Mouse (Mus musculus) hindbrain, embryonic 11.5 days (tissue): ENCODE data around the gene Cdc42ep1. TPM values are rescaled to one million over a fixed set of nuclear protein-coding genes. Genes with fewer than 3 reads are reported as not detected.
A peak's percentile ranks its signal among the peaks of the same experiment; 100 is the strongest.
"Not testable (repeated sequence)": the region's sequence is repeated elsewhere in the genome, so short reads cannot be mapped to it uniquely, and the experiment has no call there.

Source experiments
- ATAC-seq: fragments of 200-750 bp; cut with Nextera tagmentation; 2 replicates; pipeline ENCODE4 v1.8.0; 2017; ENCODE audit warnings: mild to moderate bottlenecking, moderate TSS enrichment, moderate library complexity; ENCODE audit not compliant: low FRiP score
- DNase-seq: peaks from one replicate; pipeline ENCODE4 v3.0.0-alpha.2; 2015; ENCODE audit warnings: low spot score
- H3K27ac ChIP-seq: fragments of 300-500 bp; sonication (generic); 2 replicates; pipeline ENCODE4 v1.5.1; 2014; ENCODE audit warnings: mild to moderate bottlenecking, low read depth, low read length
- H3K27me3 ChIP-seq: fragments of 300-500 bp; sonication (generic); 2 replicates; pipeline ENCODE4 v1.6.1; 2014; ENCODE audit warnings: mild to moderate bottlenecking, low read length, moderate library complexity, mixed read lengths; ENCODE audit not compliant: control insufficient read depth, insufficient read depth
- H3K36me3 ChIP-seq: fragments of 300-500 bp; sonication (generic); 2 replicates; pipeline ENCODE4 v1.6.1; 2014; ENCODE audit warnings: mild to moderate bottlenecking, low read length, moderate library complexity, mixed read lengths; ENCODE audit not compliant: control insufficient read depth, insufficient read depth
- H3K4me1 ChIP-seq: fragments of 300-500 bp; sonication (generic); replicated peaks from 2 replicates; pipeline ENCODE4 v1.6.1; 2014; ENCODE audit warnings: low read length, mixed read lengths; ENCODE audit not compliant: control insufficient read depth, insufficient read depth
- H3K4me2 ChIP-seq: fragments of 300-500 bp; sonication (generic); replicated peaks from 2 replicates; pipeline ENCODE4 v1.6.1; 2014; ENCODE audit warnings: mild to moderate bottlenecking, low read depth, low read length
- H3K4me3 ChIP-seq: fragments of 300-500 bp; sonication (generic); 2 replicates; pipeline ENCODE4 v1.5.1; 2014; ENCODE audit warnings: low read depth, low read length
- H3K9ac ChIP-seq: fragments of 300-500 bp; sonication (generic); 2 replicates; pipeline ENCODE4 v1.6.1; 2014; ENCODE audit warnings: low read depth, low read length
- H3K9me3 ChIP-seq: fragments of 300-500 bp; sonication (generic); 2 replicates; pipeline ENCODE4 v1.6.1; 2016; ENCODE audit warnings: low read length; ENCODE audit not compliant: control insufficient read depth
- WGBS: fragments of 180-500 bp; shearing (Covaris S2); extraction: QIAGEN DNeasy Blood & Tissue Kit; methylation state at CpG from one replicate; pipeline ENCODE4 v1.1.7; 2014; 5-methylcytosine and 5-hydroxymethylcytosine counted together
- polyA plus RNA-seq: library from polyadenylated mRNA; unstranded; fragments of >200 nt; fragmentation: Nextera tagmentation; extraction: Ambion mirVana; gene quantifications from 2 replicates; pipeline ENCODE4 v1.2.1, GENCODE M21; 2014

Gene Cdc42ep1
- polyA plus RNA-seq, 1 experiment from 2014 or later: 9.1 TPM

- Histone ChIP-seq H3K4me3 (peak overlapping the region; percentile 35; the same call in 1 of the 2 replicates), H3K4me2 (peak overlapping the region; percentile 87), H3K27me3 (peaks cover 20% of the 10 kb centered on the region), H3K27ac (no peak overlapping the region), H3K4me1 (peaks cover 12% of the 10 kb centered on the region), H3K9ac (no peak overlapping the region), H3K36me3 (no peaks in the 10 kb centered on the region), H3K9me3 (no peaks in the 10 kb centered on the region)
- ATAC-seq (no peak), DNase-seq (peak; percentile 25)
- 40% methylated on average over 21 of the region's 21 CpGs for WGBS
Observed at GRCm38 (mm10) chr15:78843581-78844469, 1.4 kb downstream of the Cdc42ep1 start.

GRCm38 (mm10) chr15:78844791-78845190 lies 2.4 kb downstream of the Cdc42ep1 start:
- Histone ChIP-seq H3K9me3 (no peaks in the 10 kb centered on the region), H3K4me1 (peaks cover 6% of the 10 kb centered on the region; the same call in 1 of the 2 replicates), H3K4me2 (no peak overlapping the region), H3K27ac (no peak overlapping the region), H3K9ac (no peak overlapping the region), H3K4me3 (no peak overlapping the region), H3K36me3 (no peaks in the 10 kb centered on the region), H3K27me3 (peaks cover 20% of the 10 kb centered on the region)
- 33% methylated on average over 9 of the region's 9 CpGs for WGBS
- ATAC-seq (no peak), DNase-seq (peak; percentile 41)

- Histone ChIP-seq H3K4me3 (no peak overlapping the region), H3K9me3 (no peaks in the 10 kb centered on the region), H3K4me1 (peaks cover 4% of the 10 kb centered on the region; the same call in 1 of the 2 replicates), H3K27ac (no peak overlapping the region), H3K9ac (no peak overlapping the region), H3K27me3 (peaks cover 18% of the 10 kb centered on the region), H3K4me2 (0 out of 2 replicates have a peak overlapping the region, but pooled peaks have one; percentile 11), H3K36me3 (no peaks in the 10 kb centered on the region)
- 81% methylated on average over 11 of the region's 11 CpGs for WGBS
- no peak for DNase-seq
- no peak for ATAC-seq
Observed at GRCm38 (mm10) chr15:78845321-78845720, 2.9 kb downstream of the Cdc42ep1 start.

GRCm38 (mm10) chr15:78845867-78846266 lies 3.4 kb downstream of the Cdc42ep1 start:
- no peak for ATAC-seq
- Histone ChIP-seq H3K4me3 (no peak overlapping the region), H3K9ac (no peak overlapping the region), H3K27ac (no peak overlapping the region), H3K4me2 (no peak overlapping the region), H3K27me3 (peaks cover 18% of the 10 kb centered on the region), H3K9me3 (no peaks in the 10 kb centered on the region), H3K4me1 (peaks cover 4% of the 10 kb centered on the region; the same call in 1 of the 2 replicates), H3K36me3 (no peaks in the 10 kb centered on the region)
- WGBS: 86% methylated on average over 8 of the region's 8 CpGs
- no peak for DNase-seq

- 76% methylated on average over 8 of the region's 8 CpGs for WGBS
- Histone ChIP-seq H3K9ac (no peak overlapping the region), H3K4me3 (no peak overlapping the region), H3K27ac (no peak overlapping the region), H3K9me3 (no peaks in the 10 kb centered on the region), H3K27me3 (peaks cover 18% of the 10 kb centered on the region), H3K4me2 (no peak overlapping the region), H3K4me1 (peaks cover 4% of the 10 kb centered on the region; the same call in 1 of the 2 replicates), H3K36me3 (no peaks in the 10 kb centered on the region)
- ATAC-seq: no peak
- no peak for DNase-seq
Observed at GRCm38 (mm10) chr15:78846352-78846751, 3.9 kb downstream of the Cdc42ep1 start.

GRCm38 (mm10) chr15:78846805-78847204 lies 4.4 kb downstream of the Cdc42ep1 start:
- H3K4me2 ChIP-seq, H3K9ac ChIP-seq, DNase-seq, H3K36me3 ChIP-seq, H3K4me1 ChIP-seq, ATAC-seq, H3K9me3 ChIP-seq, H3K4me3 ChIP-seq, H3K27ac ChIP-seq: not testable (repeated sequence)
- WGBS: 88% methylated on average over 7 of the region's 7 CpGs
- H3K27me3 ChIP-seq: peaks cover 18% of the 10 kb centered on the region

GRCm38 (mm10) chr15:78848467-78848866 lies 6.0 kb downstream of the Cdc42ep1 start:
- no peaks in the 10 kb centered on the region for H3K9me3 ChIP-seq
- DNase-seq: peak; percentile 83
- whole genome bisulfite sequencing: 31% methylated on average over 5 of the region's 5 CpGs
- no peak overlapping the region for H3K4me3 ChIP-seq
- H3K4me2 ChIP-seq: no peak overlapping the region
- no peak for ATAC-seq
- peaks cover 7% of the 10 kb centered on the region for H3K27me3 ChIP-seq
- no peaks in the 10 kb centered on the region for H3K4me1 ChIP-seq
- no peaks in the 10 kb centered on the region for H3K36me3 ChIP-seq
- H3K27ac ChIP-seq: no peak overlapping the region
- no peak overlapping the region for H3K9ac ChIP-seq

- no peak overlapping the region for H3K9ac ChIP-seq
Observed at GRCm38 (mm10) chr15:78849485-78849884, 7.1 kb downstream of the Cdc42ep1 start.

More at GRCm38 (mm10) chr15:78849485-78849884, 7.1 kb downstream of the Cdc42ep1 start:
- DNase-seq (no peak), ATAC-seq (no peak)
- WGBS: 88% methylated on average over 12 of the region's 12 CpGs
- H3K27me3 ChIP-seq: no peaks in the 10 kb centered on the region
- H3K36me3 ChIP-seq: no peaks in the 10 kb centered on the region
- no peak overlapping the region for H3K4me2 ChIP-seq
- no peak overlapping the region for H3K4me3 ChIP-seq
- no peaks in the 10 kb centered on the region for H3K4me1 ChIP-seq
- H3K9me3 ChIP-seq: no peaks in the 10 kb centered on the region
- H3K27ac ChIP-seq: no peak overlapping the region
